Mouse (Mus musculus) limb, embryonic 13.5 days (tissue): ENCODE data around the gene Sbf1. TPM values are rescaled to one million over a fixed set of nuclear protein-coding genes. Genes with fewer than 3 reads are reported as not detected.

ENCODE experiments used
- ATAC-seq: fragments of 200-750 bp; cut with Nextera tagmentation; 2 replicates; pipeline ENCODE4 v1.8.0; 2017; ENCODE audit warnings: low read depth, moderate number of reproducible peaks, moderate TSS enrichment; ENCODE audit not compliant: low FRiP score
- H3K27ac ChIP-seq: fragments of 300-500 bp; sonication (generic); 2 replicates; pipeline ENCODE4 v1.5.1; 2015; ENCODE audit warnings: inconsistent platforms, mild to moderate bottlenecking, moderate library complexity
- H3K27me3 ChIP-seq: fragments of 300-500 bp; sonication (generic); 2 replicates; pipeline ENCODE4 v1.6.1; 2015; ENCODE audit warnings: mild to moderate bottlenecking, inconsistent platforms
- H3K36me3 ChIP-seq: fragments of 300-500 bp; sonication (generic); 2 replicates; pipeline ENCODE4 v1.6.1; 2015; ENCODE audit warnings: inconsistent platforms, mild to moderate bottlenecking, moderate library complexity
- H3K4me1 ChIP-seq: fragments of 300-500 bp; sonication (generic); 2 replicates; pipeline ENCODE4 v1.6.1; 2015; ENCODE audit warnings: inconsistent platforms
- H3K4me2 ChIP-seq: fragments of 300-500 bp; sonication (generic); replicated peaks from 2 replicates; pipeline ENCODE4 v1.6.1; 2015; ENCODE audit warnings: inconsistent platforms, mild to moderate bottlenecking, moderate library complexity
- H3K4me3 ChIP-seq: fragments of 300-500 bp; sonication (generic); 2 replicates; pipeline ENCODE4 v1.5.1; 2015; ENCODE audit warnings: moderate library complexity, mild to moderate bottlenecking, inconsistent platforms
- H3K9ac ChIP-seq: fragments of 300-500 bp; sonication (generic); 2 replicates; pipeline ENCODE4 v1.6.1; 2015; ENCODE audit warnings: mild to moderate bottlenecking, inconsistent platforms
- H3K9me3 ChIP-seq: fragments of 300-500 bp; sonication (generic); 2 replicates; pipeline ENCODE4 v1.6.1; 2016; ENCODE audit warnings: inconsistent platforms
- WGBS: fragments of 180-500 bp; shearing (Covaris S2); methylation state at CpG from one replicate; pipeline ENCODE4 v1.1.7; 2015; 5-methylcytosine and 5-hydroxymethylcytosine counted together
- polyA plus RNA-seq: library from polyadenylated mRNA; unstranded; fragments of >200 nt; fragmentation: Nextera tagmentation; extraction: Ambion mirVana; gene quantifications from 2 replicates; pipeline ENCODE4 v1.2.1, GENCODE M21; 2015

Sbf1 gene
- 62.8 and 66.3 TPM in 2 replicates for polyA plus RNA-seq

- Histone ChIP-seq H3K4me1 (peaks cover 27% of the 10 kb centered on the region), H3K36me3 (no peaks in the 10 kb centered on the region), H3K27me3 (no peaks in the 10 kb centered on the region), H3K9me3 (no peaks in the 10 kb centered on the region), H3K4me2 (peak within 1 kb of the TSS; percentile 91), H3K4me3 (peak within 1 kb of the TSS; percentile 94), H3K9ac (peak within 1 kb of the TSS; percentile 92), H3K27ac (peak within 1 kb of the TSS; percentile 15; the same call in 1 of the 2 replicates)
- 1% methylated on average over 37 of the region's 37 CpGs for WGBS
- peak; percentile 100 for ATAC-seq
Observed at GRCm38 (mm10) chr15:89315190-89315731, at the start of gene Sbf1. TSS of gene Sbf1 (minus strand) at chr15:89315311.

- H3K4me3 ChIP-seq: no peak overlapping the region
- H3K4me2 ChIP-seq: no peak overlapping the region
- no peak overlapping the region for H3K27ac ChIP-seq
- H3K27me3 ChIP-seq: no peaks in the 10 kb centered on the region
- peaks cover 10% of the 10 kb centered on the region for H3K4me1 ChIP-seq
- no peaks in the 10 kb centered on the region for H3K9me3 ChIP-seq
- H3K9ac ChIP-seq: no peak overlapping the region
- peaks cover 84% of the 10 kb centered on the region for H3K36me3 ChIP-seq
- WGBS: 91% methylated on average over 7 of the region's 7 CpGs
- ATAC-seq: no peak
Observed at GRCm38 (mm10) chr15:89363051-89363450, 47.9 kb upstream of the Sbf1 start.

- WGBS: 81% methylated on average over 3 of the region's 3 CpGs
- peaks cover 45% of the 10 kb centered on the region for H3K36me3 ChIP-seq
- ATAC-seq: no peak
Observed at GRCm38 (mm10) chr15:89358784-89359183, 43.7 kb upstream of the Sbf1 start.

DNA sequence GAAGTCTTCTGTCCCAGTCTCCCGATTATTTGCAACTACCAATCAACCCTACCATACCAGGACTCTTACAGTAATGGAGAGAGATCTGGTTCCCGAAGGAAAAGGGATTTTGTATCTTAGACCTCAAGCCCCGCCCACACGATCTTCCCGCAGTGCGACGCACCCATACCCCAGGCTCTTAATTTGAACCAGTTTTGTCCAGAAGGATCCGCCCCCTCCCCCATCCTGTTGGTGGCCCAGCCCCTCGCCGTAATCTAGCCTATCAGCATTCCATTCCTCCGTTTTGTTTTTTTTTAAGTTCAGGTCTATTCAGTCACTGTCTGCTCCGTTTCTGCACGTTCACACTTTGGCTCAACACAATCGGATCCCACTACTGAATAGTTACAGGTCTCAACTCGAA lies 41.3 kb upstream of the Sbf1 start:
- Histone ChIP-seq H3K4me3 (peak overlapping the region; percentile 85), H3K9ac (peak overlapping the region; percentile 88), H3K9me3 (no peaks in the 10 kb centered on the region), H3K4me1 (peaks cover 35% of the 10 kb centered on the region), H3K27me3 (no peaks in the 10 kb centered on the region), H3K27ac (peak overlapping the region; percentile 91), H3K4me2 (peak overlapping the region; percentile 85), H3K36me3 (peaks cover 46% of the 10 kb centered on the region)
- 1% methylated on average over 15 of the region's 15 CpGs for WGBS
- ATAC-seq: peak; percentile 71

More at GRCm38 (mm10) chr15:89358784-89359183, 43.7 kb upstream of the Sbf1 start:
- no peak overlapping the region for H3K27ac ChIP-seq
- H3K9me3 ChIP-seq: no peaks in the 10 kb centered on the region
- H3K27me3 ChIP-seq: no peaks in the 10 kb centered on the region
- no peak overlapping the region for H3K4me3 ChIP-seq
- H3K4me2 ChIP-seq: 0 out of 2 replicates have a peak overlapping the region, but pooled peaks have one; percentile 3
- H3K4me1 ChIP-seq: peaks cover 35% of the 10 kb centered on the region
- no peak overlapping the region for H3K9ac ChIP-seq

DNA sequence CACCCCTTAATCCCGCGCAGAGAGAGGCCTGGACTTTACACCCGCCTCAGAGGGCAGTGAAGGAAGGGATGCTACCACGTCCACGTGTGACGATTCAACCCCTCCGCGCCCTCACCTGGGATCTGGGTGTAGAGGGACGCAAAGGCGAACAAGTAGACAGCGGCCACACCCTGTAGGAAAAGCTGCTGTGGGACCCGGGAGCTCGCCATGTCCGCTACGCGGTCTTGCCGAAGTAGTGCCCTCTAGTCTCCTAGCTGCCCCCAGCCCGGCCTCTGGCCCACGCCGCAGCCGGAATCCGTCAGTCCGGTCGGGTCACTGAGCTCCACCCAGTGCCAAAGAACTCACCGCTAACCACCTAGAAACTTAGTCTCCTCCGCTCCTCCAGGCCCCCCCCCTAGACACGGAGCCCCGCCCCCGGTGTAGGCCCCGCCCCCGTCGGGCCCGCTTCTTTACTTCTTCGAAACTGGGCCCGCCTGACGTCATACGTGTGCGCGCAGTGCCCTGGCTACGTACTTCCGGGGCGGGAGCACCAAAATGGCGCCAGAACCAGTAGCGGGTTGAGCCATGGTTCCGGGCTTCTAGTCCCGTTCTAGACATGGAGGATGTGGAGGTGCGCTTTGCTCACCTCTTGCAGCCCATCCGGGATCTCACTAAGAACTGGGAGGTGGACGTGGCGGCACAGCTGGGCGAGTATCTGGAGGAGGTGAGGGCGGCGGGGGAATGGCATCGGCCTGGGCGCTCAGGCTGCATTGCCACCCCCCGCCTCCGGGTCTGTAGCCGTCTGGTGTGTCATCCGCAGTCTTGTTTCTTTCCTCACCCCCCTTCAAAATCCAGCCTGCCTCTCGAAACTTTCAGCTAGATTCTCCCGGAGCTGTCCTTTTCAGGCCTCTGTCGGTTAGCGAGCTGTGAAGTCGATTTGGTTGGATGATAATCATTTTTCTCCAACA lies 40.4 kb upstream of the Sbf1 start, which contains the start of the genes Lmf2 and Ncaph2:
TSS of gene Lmf2 (minus strand) at position 419 of the 947 bp plus-strand sequence.
TSS of gene Ncaph2 (plus strand) at position 479 of the 947 bp plus-strand sequence.
- peaks cover 46% of the 10 kb centered on the region for H3K36me3 ChIP-seq

DNA sequence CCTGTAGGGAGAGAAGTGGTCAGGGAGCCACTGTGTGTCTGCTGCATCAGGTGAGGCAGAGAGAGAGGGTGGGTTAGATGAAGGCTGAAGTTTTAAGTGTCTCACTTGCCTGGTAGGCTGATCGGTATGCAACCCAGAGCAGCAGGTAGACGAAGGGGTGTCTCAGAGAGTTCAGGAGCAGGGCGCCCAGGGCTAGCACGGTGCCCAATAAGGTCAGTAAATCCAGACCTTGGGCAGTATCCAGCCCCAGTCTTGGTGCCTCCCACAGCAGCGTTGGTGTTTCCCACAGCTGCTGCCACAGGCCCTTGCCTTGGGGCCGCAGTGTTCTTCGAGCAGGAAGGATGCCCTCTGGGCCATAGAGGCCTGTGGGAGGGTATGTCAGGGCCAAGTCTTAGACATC lies 39.3 kb upstream of the Sbf1 start:
- ATAC-seq: no peak
- H3K27ac ChIP-seq: no peak overlapping the region
- H3K4me1 ChIP-seq: peaks cover 35% of the 10 kb centered on the region
- H3K4me3 ChIP-seq: peak overlapping the region; percentile 85
- WGBS: 75% methylated on average over 7 of the region's 7 CpGs
- no peaks in the 10 kb centered on the region for H3K9me3 ChIP-seq
- peak overlapping the region; percentile 85 for H3K4me2 ChIP-seq
- no peaks in the 10 kb centered on the region for H3K27me3 ChIP-seq
- peaks cover 49% of the 10 kb centered on the region for H3K36me3 ChIP-seq
- peak overlapping the region; percentile 77 for H3K9ac ChIP-seq

More for the DNA sequence above, 40.4 kb upstream of the Sbf1 start, which contains the start of the genes Lmf2 and Ncaph2:
- Histone ChIP-seq H3K9me3 (no peaks in the 10 kb centered on the region), H3K4me2 (peak within 1 kb of the TSS; percentile 85), H3K4me3 (peak within 1 kb of the TSS; percentile 85), H3K27ac (peak within 1 kb of the TSS; percentile 91), H3K4me1 (peaks cover 35% of the 10 kb centered on the region), H3K9ac (peak within 1 kb of the TSS; percentile 88), H3K27me3 (no peaks in the 10 kb centered on the region)
- peak; percentile 92 for ATAC-seq
- WGBS: under 1% methylated on average over 64 of the region's 64 CpGs

DNA sequence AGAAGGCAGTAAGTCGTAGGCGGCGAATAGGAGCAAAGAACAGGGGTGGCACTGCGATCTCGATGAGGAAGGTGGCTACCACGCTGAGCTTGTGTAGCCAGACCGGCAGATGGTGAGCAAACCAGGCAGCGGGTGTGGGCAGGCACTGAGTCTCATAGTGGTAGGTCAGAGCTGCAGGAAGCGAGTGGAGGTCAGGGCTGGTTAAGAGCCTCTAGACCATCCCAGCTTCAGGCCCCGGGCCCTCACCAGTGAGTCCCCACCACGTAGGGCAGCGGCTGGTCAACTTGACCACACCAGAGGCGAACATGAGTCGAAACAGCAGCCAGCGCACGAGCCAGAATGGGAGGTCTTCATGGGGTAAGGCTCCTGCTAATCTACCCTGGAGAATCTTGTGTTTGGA lies 38.7 kb upstream of the Sbf1 start:
- peak overlapping the region; percentile 77 for H3K9ac ChIP-seq
- WGBS: 95% methylated on average over 16 of the region's 16 CpGs
- no peaks in the 10 kb centered on the region for H3K9me3 ChIP-seq
- H3K4me2 ChIP-seq: peak overlapping the region; percentile 85
- ATAC-seq: no peak
- H3K4me1 ChIP-seq: peaks cover 31% of the 10 kb centered on the region
- no peak overlapping the region for H3K27ac ChIP-seq
- H3K4me3 ChIP-seq: peak overlapping the region; percentile 85
- H3K27me3 ChIP-seq: no peaks in the 10 kb centered on the region
- peaks cover 49% of the 10 kb centered on the region for H3K36me3 ChIP-seq

- Histone ChIP-seq H3K27ac (no peak overlapping the region), H3K27me3 (no peaks in the 10 kb centered on the region), H3K4me1 (peaks cover 23% of the 10 kb centered on the region), H3K4me3 (no peak overlapping the region), H3K36me3 (peaks cover 44% of the 10 kb centered on the region), H3K9ac (no peak overlapping the region), H3K9me3 (no peaks in the 10 kb centered on the region), H3K4me2 (no peak overlapping the region)
- 95% methylated on average over 12 of the region's 12 CpGs for WGBS
- ATAC-seq: no peak
Observed at GRCm38 (mm10) chr15:89352795-89353194, 37.7 kb upstream of the Sbf1 start.

- Histone ChIP-seq H3K27ac (no peak overlapping the region), H3K4me1 (peaks cover 16% of the 10 kb centered on the region), H3K9ac (no peak overlapping the region; the same call in 1 of the 2 replicates), H3K36me3 (peaks cover 44% of the 10 kb centered on the region), H3K4me3 (no peak overlapping the region), H3K27me3 (no peaks in the 10 kb centered on the region), H3K4me2 (no peak overlapping the region), H3K9me3 (no peaks in the 10 kb centered on the region)
- no peak for ATAC-seq
- 96% methylated on average over 14 of the region's 14 CpGs for WGBS
Observed at GRCm38 (mm10) chr15:89352054-89352453, 36.9 kb upstream of the Sbf1 start.

DNA sequence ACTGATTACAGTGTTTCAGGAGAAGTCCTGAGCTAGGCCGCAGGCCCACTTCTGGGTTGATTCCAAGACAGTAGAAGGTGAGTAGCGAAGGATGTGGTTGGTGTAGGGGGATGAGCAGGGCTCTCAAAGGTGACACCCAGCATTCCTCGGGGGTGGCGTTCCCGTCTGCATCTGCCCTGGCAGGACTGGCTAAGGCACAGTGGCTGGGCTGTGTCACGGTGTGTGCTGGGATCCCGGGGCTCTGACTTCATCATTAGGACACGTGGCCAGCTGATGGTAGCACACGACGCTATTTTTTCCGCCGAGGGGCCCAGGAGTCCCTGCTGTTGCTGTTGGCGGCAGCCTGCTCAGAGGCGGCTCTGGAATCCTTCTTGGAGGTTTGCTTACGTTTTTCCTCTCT lies 36.2 kb upstream of the Sbf1 start:
- no peak for ATAC-seq
- Histone ChIP-seq H3K27me3 (no peaks in the 10 kb centered on the region), H3K27ac (no peak overlapping the region), H3K9me3 (no peaks in the 10 kb centered on the region), H3K4me3 (no peak overlapping the region), H3K4me2 (no peak overlapping the region), H3K36me3 (peaks cover 44% of the 10 kb centered on the region), H3K9ac (no peak overlapping the region; the same call in 1 of the 2 replicates), H3K4me1 (peaks cover 11% of the 10 kb centered on the region)
- 93% methylated on average over 15 of the region's 15 CpGs for WGBS

DNA sequence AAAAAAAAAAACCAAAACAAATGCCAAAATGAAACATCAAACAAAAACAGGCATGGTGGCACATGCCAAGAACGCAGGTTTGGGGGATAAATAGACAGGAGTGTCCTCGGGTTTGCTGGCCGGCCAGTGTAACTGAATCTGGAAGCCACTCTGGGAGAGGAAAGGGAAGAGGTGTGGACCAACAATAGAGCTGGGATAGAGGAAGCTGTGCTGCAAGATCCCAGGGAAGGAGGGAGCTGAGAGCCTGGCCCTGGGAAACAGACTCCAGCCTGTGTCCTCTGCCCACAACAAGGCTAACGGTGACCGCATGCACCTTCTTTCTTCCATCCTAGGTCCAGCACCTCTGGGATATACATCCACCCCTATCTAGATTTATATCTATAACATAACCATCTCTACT lies 35.3 kb upstream of the Sbf1 start:
- Histone ChIP-seq H3K4me3 (no peak overlapping the region), H3K9ac (no peak overlapping the region), H3K36me3 (peaks cover 44% of the 10 kb centered on the region), H3K4me1 (peaks cover 11% of the 10 kb centered on the region), H3K9me3 (no peaks in the 10 kb centered on the region), H3K27me3 (no peaks in the 10 kb centered on the region), H3K4me2 (no peak overlapping the region), H3K27ac (no peak overlapping the region)
- 89% methylated on average over 5 of the region's 5 CpGs for WGBS
- ATAC-seq: no peak

- H3K4me2 ChIP-seq: no peak overlapping the region
- ATAC-seq: no peak
- H3K36me3 ChIP-seq: no peaks in the 10 kb centered on the region
- H3K27me3 ChIP-seq: no peaks in the 10 kb centered on the region
- no peak overlapping the region for H3K4me3 ChIP-seq
- 82% methylated on average over 3 of the region's 3 CpGs for WGBS
- H3K27ac ChIP-seq: no peak overlapping the region
- no peaks in the 10 kb centered on the region for H3K9me3 ChIP-seq
- no peak overlapping the region for H3K9ac ChIP-seq
- no peaks in the 10 kb centered on the region for H3K4me1 ChIP-seq
Observed at GRCm38 (mm10) chr15:89343325-89343724, 28.2 kb upstream of the Sbf1 start.
